Mouse (Mus musculus) gastrocnemius, postnatal 4 days (tissue): Measurements from ENCODE around the gene Thy1. TPM values are rescaled to one million over a fixed set of nuclear protein-coding genes. Genes with fewer than 3 reads are reported as not detected.

ENCODE experiments used
- DNase-seq, 2 experiments: peaks; one replicate each; pipeline ENCODE4 v3.0.0; 2021 to 2022; ENCODE audit warnings: low spot score in 2 of 2, mixed read lengths in 2 of 2
- total RNA-seq, 2 experiments: library from RNA; stranded (reverse); gene quantifications; 2 replicates each; pipeline ENCODE4 v1.2.3; 2021

Gene Thy1
- total RNA-seq, 2 experiments from 2014 or later, result 21.7 to 33.0 TPM

GRCm38 (mm10) chr9:44033317-44033716 lies 9.9 kb upstream of the Thy1 start:
- DNase-seq, result no peak

- no peak for DNase-seq
These were observed 9.0 kb upstream of the Thy1 start for GRCm38 (mm10) chr9:44033957-44034727.

- no peak for DNase-seq
These were observed 6.1 kb upstream of the Thy1 start for GRCm38 (mm10) chr9:44037106-44037505.

- DNase-seq, result no peak
These were observed 1.4 kb upstream of the Thy1 start for GRCm38 (mm10) chr9:44041511-44042395.

GRCm38 (mm10) chr9:44042396-44042680 lies 846 bp upstream of the Thy1 start:
- DNase-seq, result no peak

GRCm38 (mm10) chr9:44043708-44044425 lies 683 bp downstream of the Thy1 start:
- DNase-seq, result no peak

GRCm38 (mm10) chr9:44044426-44045157 lies 1.4 kb downstream of the Thy1 start:
- no peak for DNase-seq

GRCm38 (mm10) chr9:44045158-44045883 lies 2.1 kb downstream of the Thy1 start:
- DNase-seq, result no peak

- DNase-seq, result no peak
These were observed 2.7 kb downstream of the Thy1 start for GRCm38 (mm10) chr9:44045884-44046272.

- DNase-seq, result no peak
These were observed 3.2 kb downstream of the Thy1 start for GRCm38 (mm10) chr9:44046426-44046825.

GRCm38 (mm10) chr9:44047071-44047470 lies 3.9 kb downstream of the Thy1 start:
- DNase-seq, result no peak

GRCm38 (mm10) chr9:44047571-44048490 lies 4.6 kb downstream of the Thy1 start:
- no peak for DNase-seq

- DNase-seq, result no peak
These were observed 5.6 kb downstream of the Thy1 start for GRCm38 (mm10) chr9:44048541-44049380.

GRCm38 (mm10) chr9:44049381-44050165 lies 6.4 kb downstream of the Thy1 start:
- DNase-seq, result no peak

GRCm38 (mm10) chr9:44052855-44053254 lies 9.7 kb downstream of the Thy1 start:
- DNase-seq, result no peak

GRCm38 (mm10) chr9:44053936-44054335 lies 10.8 kb downstream of the Thy1 start:
- DNase-seq, result no peak

- no peak for DNase-seq
These were observed 15.4 kb downstream of the Thy1 start for GRCm38 (mm10) chr9:44058606-44059005.

- no peak for DNase-seq
These were observed 22.0 kb downstream of the Thy1 start for GRCm38 (mm10) chr9:44065177-44065576.
